Mouse (Mus musculus): Measurements from ENCODE around the gene Wfdc11. TPM values are rescaled to one million over a fixed set of nuclear protein-coding genes. Genes with fewer than 3 reads are reported as not detected.
"Not testable (repeated sequence)": the region's sequence is repeated elsewhere in the genome, so short reads cannot be mapped to it uniquely, and the experiment has no call there.

The Wfdc11 gene
- polyA plus RNA-seq (2016; fragmentation: Nextera tagmentation; extraction: Ambion mirVana), result not detected in 2 replicates

DNA sequence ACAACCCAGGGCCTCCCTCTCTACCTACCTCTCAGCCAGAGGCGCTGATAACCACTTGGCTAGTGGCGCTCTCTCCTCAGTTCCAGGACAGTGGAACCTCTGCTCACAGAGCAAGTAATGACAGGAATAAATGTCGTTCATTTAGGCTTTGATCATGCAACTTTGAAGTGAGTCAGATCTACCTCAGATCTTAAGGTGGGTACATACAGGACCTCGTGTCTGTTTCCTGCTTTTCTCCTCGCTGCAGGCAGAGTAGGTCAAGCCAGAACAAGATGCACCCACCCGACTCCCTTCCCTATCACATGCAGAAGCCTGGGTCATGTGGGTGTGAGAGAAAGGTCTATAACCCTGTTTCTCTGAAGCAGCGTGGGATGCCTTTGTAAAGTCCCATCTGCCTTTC, at the start of gene Wfdc11:
TSS of gene Wfdc11 (minus strand) at position 101 of the 400 bp plus-strand sequence.
- Histone ChIP-seq H3K9ac (no peak within 1 kb of the TSS), H3K4me3 (no peak within 1 kb of the TSS), H3K9me3 (no peaks in the 10 kb centered on the region), H3K36me3 (no peaks in the 10 kb centered on the region), H3K4me2 (replicated peaks) (no peak within 1 kb of the TSS), H3K27me3 (no peaks in the 10 kb centered on the region), H3K4me1 (no peaks in the 10 kb centered on the region), H3K27ac (no peak within 1 kb of the TSS)
- ATAC-seq (ENCODE audit: insufficient number of reproducible peaks, insufficient read depth, low FRiP score, low TSS enrichment), result no peak
- 82% methylated on average over 7 of the region's 7 CpGs for WGBS

DNA sequence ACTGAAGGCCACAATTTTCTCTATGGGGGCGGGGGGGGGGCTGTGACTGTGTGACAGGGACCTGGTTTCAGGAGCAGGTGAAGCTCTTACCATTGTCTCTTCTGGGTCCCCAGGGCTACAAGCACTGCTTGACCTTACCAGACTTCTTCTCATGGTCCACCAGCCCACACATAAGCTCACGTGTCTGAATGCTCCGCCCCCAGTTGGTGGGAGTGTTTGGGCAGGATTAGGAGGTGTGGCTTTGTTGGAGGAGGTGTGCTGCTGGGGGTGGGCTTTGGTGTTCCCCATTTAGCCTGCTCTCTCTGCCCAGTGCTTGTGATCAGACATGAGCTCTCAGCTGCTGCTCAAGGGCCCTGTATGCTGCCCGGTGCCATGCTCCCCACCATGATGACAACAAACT, 49.4 kb upstream of the Wfdc11 start:
- no peak overlapping the region for H3K27ac ChIP-seq
- no peak overlapping the region for H3K4me2 ChIP-seq (replicated peaks)
- no peaks in the 10 kb centered on the region for H3K9me3 ChIP-seq
- H3K9ac ChIP-seq, result no peak overlapping the region
- H3K27me3 ChIP-seq, result no peaks in the 10 kb centered on the region
- no peak for ATAC-seq (ENCODE audit: insufficient number of reproducible peaks, insufficient read depth, low FRiP score, low TSS enrichment)
- 48% methylated on average over 4 of the region's 4 CpGs for WGBS
- no peak overlapping the region for H3K4me3 ChIP-seq
- no peaks in the 10 kb centered on the region; the same call in 1 of the 2 replicates for H3K4me1 ChIP-seq
- H3K36me3 ChIP-seq, result no peaks in the 10 kb centered on the region

DNA sequence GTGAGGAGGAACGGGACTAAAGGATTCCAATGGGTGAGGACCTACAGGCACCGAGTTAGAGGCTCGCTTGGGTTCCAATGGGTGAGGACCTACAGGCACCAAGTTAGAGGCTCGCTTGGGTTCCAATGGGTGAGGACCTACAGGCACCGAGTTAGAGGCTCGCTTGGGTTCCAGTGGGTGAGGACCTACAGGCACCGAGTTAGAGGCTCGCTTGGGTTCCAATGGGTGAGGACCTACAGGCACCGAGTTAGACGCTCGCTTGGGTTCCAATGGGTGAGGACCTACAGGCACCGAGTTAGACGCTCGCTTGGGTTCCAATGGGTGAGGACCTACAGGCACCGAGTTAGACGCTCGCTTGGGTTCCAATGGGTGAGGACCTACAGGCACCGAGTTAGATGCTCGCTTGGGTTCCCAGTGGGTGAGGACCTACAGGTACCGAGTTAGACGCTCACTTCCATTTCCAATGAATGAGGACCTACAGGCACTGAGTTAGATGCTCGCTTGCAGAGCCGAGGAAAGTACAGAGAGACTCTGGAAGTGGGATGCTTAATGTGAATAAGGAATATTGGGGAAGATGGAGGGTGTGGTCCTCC, 42.4 kb upstream of the Wfdc11 start:
- not testable (repeated sequence) for H3K4me3 ChIP-seq; H3K27me3 ChIP-seq; H3K9me3 ChIP-seq; ATAC-seq (ENCODE audit: insufficient number of reproducible peaks, insufficient read depth, low FRiP score, low TSS enrichment); H3K36me3 ChIP-seq; H3K27ac ChIP-seq; H3K9ac ChIP-seq; H3K4me1 ChIP-seq; H3K4me2 ChIP-seq (replicated peaks)
- 90% methylated on average over 23 of the region's 23 CpGs for WGBS

DNA sequence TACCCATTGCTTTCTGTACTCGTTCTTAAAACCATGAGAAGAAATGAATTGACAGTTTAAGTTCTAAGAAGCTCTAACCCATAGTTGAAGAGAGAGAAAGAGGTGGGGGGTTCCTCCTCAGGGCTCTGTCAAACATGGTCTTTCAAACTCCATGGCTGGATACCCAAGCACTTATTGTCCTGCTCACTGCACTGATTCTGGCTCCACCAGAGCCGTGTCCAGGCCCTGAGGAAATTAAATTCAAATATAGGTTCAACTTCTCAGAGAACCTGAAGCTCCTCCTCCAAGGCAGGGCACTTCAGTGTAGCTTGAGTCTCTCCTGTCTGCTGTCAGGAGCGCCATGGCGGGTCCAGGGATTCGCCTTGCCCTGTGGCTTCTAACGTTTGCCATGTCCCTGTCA, 41.1 kb upstream of the Wfdc11 start, which contains the start of gene Spint5:
TSS of gene Spint5 (plus strand) at position 301 of the 400 bp plus-strand sequence.
- Histone ChIP-seq H3K4me1 (no peaks in the 10 kb centered on the region), H3K36me3 (no peaks in the 10 kb centered on the region), H3K27ac (no peak within 1 kb of the TSS), H3K4me2 (replicated peaks) (no peak within 1 kb of the TSS), H3K4me3 (no peak within 1 kb of the TSS), H3K9ac (no peak within 1 kb of the TSS), H3K9me3 (no peaks in the 10 kb centered on the region), H3K27me3 (no peaks in the 10 kb centered on the region)
- whole genome bisulfite sequencing, result 72% methylated on average over 6 of the region's 6 CpGs
- no peak for ATAC-seq (ENCODE audit: insufficient number of reproducible peaks, insufficient read depth, low FRiP score, low TSS enrichment)

DNA sequence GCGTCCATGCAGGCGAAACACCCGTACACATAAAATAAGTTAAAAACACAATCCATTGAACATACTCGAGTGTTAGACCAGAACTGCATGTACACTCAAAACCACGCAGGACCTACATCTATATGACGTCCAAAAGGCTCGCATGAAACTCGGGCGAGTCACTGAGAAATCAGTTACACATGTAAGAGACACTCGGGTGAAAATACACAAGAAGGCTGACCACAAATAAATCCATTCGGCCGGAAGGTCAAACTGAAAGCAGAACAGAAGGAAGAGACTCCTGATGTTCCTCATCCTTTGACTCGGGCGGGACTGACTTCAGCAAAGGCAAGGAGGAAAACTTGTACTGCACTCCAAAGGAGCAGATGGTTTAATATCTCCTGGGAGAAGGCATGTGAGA, 32.1 kb upstream of the Wfdc11 start:
- Histone ChIP-seq H3K9me3 (no peaks in the 10 kb centered on the region), H3K27me3 (no peaks in the 10 kb centered on the region), H3K27ac (no peak overlapping the region), H3K4me1 (no peaks in the 10 kb centered on the region), H3K4me2 (replicated peaks) (no peak overlapping the region), H3K4me3 (no peak overlapping the region), H3K9ac (no peak overlapping the region), H3K36me3 (no peaks in the 10 kb centered on the region)
- 87% methylated on average over 14 of the region's 14 CpGs for WGBS
- no peak for ATAC-seq (ENCODE audit: insufficient number of reproducible peaks, insufficient read depth, low FRiP score, low TSS enrichment)

DNA sequence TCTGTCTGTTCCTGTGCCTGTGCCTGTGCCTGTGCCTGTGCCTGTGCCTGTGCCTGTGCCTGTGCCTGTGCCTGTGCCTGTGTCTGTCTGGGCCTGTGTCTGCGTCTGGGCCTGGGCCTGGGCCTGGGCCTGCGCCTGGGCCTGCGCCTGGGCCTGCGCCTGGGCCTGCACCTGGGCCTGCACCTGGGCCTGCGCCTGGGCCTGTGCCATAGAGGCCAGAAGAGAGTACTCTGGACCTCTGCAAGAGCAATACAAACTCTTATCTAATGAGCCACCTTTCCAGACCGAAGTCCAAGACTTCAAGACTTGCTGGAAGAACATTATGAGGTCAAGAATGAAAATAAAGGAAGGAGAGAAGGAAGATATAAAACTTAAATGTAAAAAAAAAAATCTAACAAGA, 31.4 kb upstream of the Wfdc11 start:
- Histone ChIP-seq H3K27me3 (no peaks in the 10 kb centered on the region), H3K4me2 (replicated peaks) (no peak overlapping the region), H3K36me3 (no peaks in the 10 kb centered on the region), H3K27ac (no peak overlapping the region), H3K4me1 (no peaks in the 10 kb centered on the region), H3K9ac (no peak overlapping the region), H3K4me3 (no peak overlapping the region), H3K9me3 (no peaks in the 10 kb centered on the region)
- no peak for ATAC-seq (ENCODE audit: insufficient number of reproducible peaks, insufficient read depth, low FRiP score, low TSS enrichment)
- 91% methylated on average over 6 of the region's 6 CpGs for WGBS

DNA sequence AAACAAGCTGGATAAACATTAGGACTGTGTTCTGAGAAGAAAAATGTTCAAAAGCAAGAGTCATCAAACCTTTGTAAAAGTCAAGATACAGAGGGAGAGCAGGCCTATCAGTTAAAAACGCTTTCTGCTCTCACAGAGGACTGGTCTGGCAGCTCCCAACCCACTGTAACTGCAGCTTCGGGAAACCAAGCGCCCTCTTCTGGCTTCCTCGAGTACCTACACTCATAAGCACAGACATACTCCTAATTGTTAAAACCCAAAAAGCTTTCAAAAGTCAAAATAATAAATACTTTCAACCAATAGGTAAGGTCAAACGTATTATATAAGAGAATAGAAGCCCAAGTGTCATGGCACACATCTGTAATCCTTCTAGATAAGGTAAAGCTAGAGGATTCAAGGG, 30.3 kb upstream of the Wfdc11 start:
- no peak overlapping the region for H3K27ac ChIP-seq
- no peaks in the 10 kb centered on the region for H3K27me3 ChIP-seq
- ATAC-seq (ENCODE audit: insufficient number of reproducible peaks, insufficient read depth, low FRiP score, low TSS enrichment), result no peak
- H3K36me3 ChIP-seq, result no peaks in the 10 kb centered on the region
- H3K4me1 ChIP-seq, result no peaks in the 10 kb centered on the region
- H3K9ac ChIP-seq, result no peak overlapping the region
- no peak overlapping the region for H3K4me2 ChIP-seq (replicated peaks)
- no peaks in the 10 kb centered on the region for H3K9me3 ChIP-seq
- no peak overlapping the region for H3K4me3 ChIP-seq
- 79% methylated on average over 5 of the region's 5 CpGs for WGBS

DNA sequence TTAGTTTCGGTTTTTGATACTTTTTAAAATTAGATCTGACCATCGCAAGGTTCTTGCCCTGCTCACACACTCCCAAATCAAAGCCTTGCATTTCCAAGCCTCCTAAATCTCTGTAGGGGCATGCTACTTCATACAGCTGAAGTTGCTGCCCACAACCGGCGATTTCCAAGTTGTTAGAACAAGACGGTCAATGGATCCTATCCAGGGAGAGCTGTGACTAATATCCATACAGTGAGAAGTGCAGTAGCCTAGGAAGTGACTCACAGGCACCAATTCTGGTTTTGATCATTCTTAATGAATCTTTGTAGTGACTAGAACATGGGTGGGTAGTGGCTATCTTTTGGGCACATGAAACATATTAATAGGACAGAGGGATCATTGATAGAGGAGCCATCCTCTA, 27.9 kb upstream of the Wfdc11 start:
- H3K9ac ChIP-seq, result no peak overlapping the region
- no peaks in the 10 kb centered on the region for H3K4me1 ChIP-seq
- no peak overlapping the region for H3K4me3 ChIP-seq
- no peaks in the 10 kb centered on the region for H3K27me3 ChIP-seq
- no peaks in the 10 kb centered on the region for H3K36me3 ChIP-seq
- WGBS, result 94% methylated on average over 5 of the region's 5 CpGs
- ATAC-seq (ENCODE audit: insufficient number of reproducible peaks, insufficient read depth, low FRiP score, low TSS enrichment), result no peak
- H3K27ac ChIP-seq, result no peak overlapping the region
- H3K4me2 ChIP-seq (replicated peaks), result no peak overlapping the region
- no peaks in the 10 kb centered on the region for H3K9me3 ChIP-seq

DNA sequence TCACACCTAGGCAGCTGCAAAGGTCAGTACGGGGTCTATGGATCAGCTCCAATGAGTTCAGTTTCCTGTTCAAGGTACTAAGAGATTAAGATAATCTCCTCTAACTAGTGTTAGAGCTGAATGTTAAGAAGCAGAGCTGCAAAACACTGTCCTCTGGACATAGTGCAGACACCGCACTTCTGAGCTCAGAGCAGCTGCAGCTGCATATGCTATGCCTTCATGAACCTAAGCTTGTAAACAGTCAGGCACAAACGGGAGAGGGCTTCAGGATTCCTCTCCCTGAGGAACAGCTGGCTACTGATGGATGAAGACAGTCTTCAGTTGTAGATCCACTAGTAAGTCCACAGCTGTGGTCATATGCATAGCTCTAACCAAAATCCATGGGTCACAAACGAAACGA, 27.1 kb upstream of the Wfdc11 start:
- no peaks in the 10 kb centered on the region for H3K27me3 ChIP-seq
- H3K36me3 ChIP-seq, result no peaks in the 10 kb centered on the region
- H3K27ac ChIP-seq, result no peak overlapping the region
- H3K4me2 ChIP-seq (replicated peaks), result no peak overlapping the region
- ATAC-seq (ENCODE audit: insufficient number of reproducible peaks, insufficient read depth, low FRiP score, low TSS enrichment), result no peak
- H3K4me3 ChIP-seq, result no peak overlapping the region
- no peaks in the 10 kb centered on the region for H3K4me1 ChIP-seq
- no peaks in the 10 kb centered on the region for H3K9me3 ChIP-seq
- WGBS, result 79% methylated on average over 5 of the region's 5 CpGs
- no peak overlapping the region for H3K9ac ChIP-seq

DNA sequence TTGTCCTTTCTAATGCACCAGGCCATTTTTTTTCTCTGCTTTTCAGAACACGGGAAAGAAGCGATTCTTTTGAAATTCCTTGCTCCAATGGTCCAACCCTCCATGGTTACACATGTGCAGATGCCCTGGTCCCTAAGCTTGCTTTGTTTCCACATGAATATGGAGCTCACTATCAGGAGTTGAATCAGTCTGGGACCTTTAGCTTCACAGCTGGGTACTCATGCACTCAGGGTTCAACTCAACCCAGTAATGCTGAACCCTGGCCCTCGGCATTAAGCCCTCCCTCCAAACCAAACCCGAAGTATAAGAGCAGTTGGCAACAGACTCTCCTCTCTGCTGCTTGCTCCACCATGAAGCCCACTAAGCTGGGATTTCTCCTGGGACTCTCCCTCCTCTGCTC, 24.3 kb upstream of the Wfdc11 start, which contains the start of gene Spint4:
TSS of gene Spint4 (plus strand) at position 301 of the 400 bp plus-strand sequence.
- 74% methylated on average over 4 of the region's 4 CpGs for WGBS
- Histone ChIP-seq H3K27me3 (no peaks in the 10 kb centered on the region), H3K4me3 (no peak within 1 kb of the TSS), H3K27ac (no peak within 1 kb of the TSS), H3K4me1 (no peaks in the 10 kb centered on the region), H3K9ac (no peak within 1 kb of the TSS), H3K36me3 (no peaks in the 10 kb centered on the region), H3K9me3 (no peaks in the 10 kb centered on the region), H3K4me2 (replicated peaks) (no peak within 1 kb of the TSS)
- ATAC-seq (ENCODE audit: insufficient number of reproducible peaks, insufficient read depth, low FRiP score, low TSS enrichment), result no peak

DNA sequence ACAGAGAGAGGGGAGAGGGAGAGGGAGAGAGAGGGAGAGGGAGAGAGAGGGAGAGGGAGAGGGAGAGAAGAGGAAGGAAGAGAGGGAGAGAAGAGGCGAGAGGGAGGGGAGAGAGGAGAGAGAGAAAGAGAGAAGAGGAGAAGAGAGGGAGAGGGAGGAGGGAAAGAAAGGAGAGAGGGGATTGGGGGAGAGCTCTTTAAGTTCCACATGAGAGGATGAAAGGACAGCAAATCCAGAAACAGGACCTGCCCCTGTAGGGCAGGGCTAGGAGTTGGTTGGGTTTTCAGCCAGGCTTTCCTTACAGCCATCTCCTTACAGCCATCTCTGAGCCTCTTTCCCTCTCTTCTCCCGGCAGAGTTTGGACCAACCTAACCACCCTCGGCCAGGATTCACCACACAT, 10.9 kb upstream of the Wfdc11 start, which contains the start of gene Wfdc13:
TSS of gene Wfdc13 (plus strand) at position 301 of the 400 bp plus-strand sequence.
- H3K9me3 ChIP-seq, result no peaks in the 10 kb centered on the region
- H3K36me3 ChIP-seq, result no peaks in the 10 kb centered on the region
- ATAC-seq (ENCODE audit: insufficient number of reproducible peaks, insufficient read depth, low FRiP score, low TSS enrichment), result no peak
- H3K4me3 ChIP-seq, result no peak within 1 kb of the TSS
- no peak within 1 kb of the TSS for H3K27ac ChIP-seq
- no peak within 1 kb of the TSS for H3K9ac ChIP-seq
- WGBS, result 75% methylated on average over 3 of the region's 3 CpGs
- H3K4me2 ChIP-seq (replicated peaks), result no peak within 1 kb of the TSS
- 0 out of 2 replicates have a peak, but pooled peaks cover 3% of the 10 kb centered on the region for H3K4me1 ChIP-seq
- no peaks in the 10 kb centered on the region for H3K27me3 ChIP-seq

DNA sequence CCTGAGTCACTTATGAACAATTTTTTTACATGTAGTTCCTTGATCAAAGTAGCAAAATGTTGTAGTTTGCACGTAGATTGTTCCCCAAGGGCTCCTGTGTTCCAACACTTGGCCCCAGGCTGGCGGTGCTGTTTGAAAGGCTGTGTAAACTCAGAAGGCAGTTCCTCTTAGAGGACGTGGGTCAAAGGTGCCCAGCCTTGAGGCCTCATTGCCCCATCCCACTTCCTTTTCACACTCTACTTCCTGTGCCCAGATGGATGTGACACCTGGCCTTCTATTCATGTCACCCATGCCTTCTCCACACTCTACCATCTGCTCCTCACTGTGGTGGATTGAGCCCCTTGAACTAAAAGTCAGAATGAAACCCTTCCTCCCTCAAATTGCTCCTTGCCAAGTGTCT, 6.0 kb upstream of the Wfdc11 start:
- Histone ChIP-seq H3K4me1 (peaks cover 7% of the 10 kb centered on the region; the same call in 1 of the 2 replicates), H3K27me3 (no peaks in the 10 kb centered on the region), H3K4me2 (replicated peaks) (no peak overlapping the region), H3K9me3 (no peaks in the 10 kb centered on the region), H3K36me3 (no peaks in the 10 kb centered on the region), H3K9ac (no peak overlapping the region), H3K4me3 (no peak overlapping the region), H3K27ac (no peak overlapping the region)
- 19% methylated on average over 3 of the region's 3 CpGs for WGBS
- ATAC-seq (ENCODE audit: insufficient number of reproducible peaks, insufficient read depth, low FRiP score, low TSS enrichment), result no peak

All from embryonic facial prominence, embryonic 12.5 days (tissue).